Mouse (Mus musculus): Measurements from ENCODE around the gene Pecam1. TPM values are rescaled to one million over a fixed set of nuclear protein-coding genes. Genes with fewer than 3 reads are reported as not detected.

The Pecam1 gene
- total RNA-seq, 1 experiment = 83.9 TPM

DNA sequence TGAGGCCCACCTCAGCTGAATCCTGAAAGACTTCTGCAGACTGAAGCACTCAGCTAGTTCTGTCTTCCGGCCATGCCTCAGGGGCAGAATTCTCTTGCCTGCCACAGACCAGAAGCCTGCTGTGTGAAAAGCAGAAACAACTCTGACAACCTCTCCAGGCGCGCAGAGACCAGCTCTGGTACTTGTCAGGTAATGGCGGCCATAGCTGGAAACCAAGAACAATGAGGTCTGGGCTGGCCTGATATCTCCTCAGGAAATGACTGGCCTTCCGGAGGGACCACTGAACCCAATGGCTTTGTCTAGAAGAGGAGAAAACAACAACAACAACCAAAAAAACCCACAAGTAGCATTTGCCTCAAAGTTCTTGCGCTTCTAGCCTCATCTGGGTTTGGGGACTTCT lies 35.4 kb downstream of the Pecam1 start:
- no peak overlapping the region for H3K4me3 ChIP-seq (ENCODE audit: insufficient read depth in 1 of 2, low read depth in 1 of 2, low read length in 2 of 2, poor library complexity in 1 of 2, severe bottlenecking in 1 of 2)
- peak overlapping the region; percentile 58 for H3K27ac ChIP-seq (ENCODE audit: insufficient read depth, low read depth, low read length, poor library complexity, severe bottlenecking)

DNA sequence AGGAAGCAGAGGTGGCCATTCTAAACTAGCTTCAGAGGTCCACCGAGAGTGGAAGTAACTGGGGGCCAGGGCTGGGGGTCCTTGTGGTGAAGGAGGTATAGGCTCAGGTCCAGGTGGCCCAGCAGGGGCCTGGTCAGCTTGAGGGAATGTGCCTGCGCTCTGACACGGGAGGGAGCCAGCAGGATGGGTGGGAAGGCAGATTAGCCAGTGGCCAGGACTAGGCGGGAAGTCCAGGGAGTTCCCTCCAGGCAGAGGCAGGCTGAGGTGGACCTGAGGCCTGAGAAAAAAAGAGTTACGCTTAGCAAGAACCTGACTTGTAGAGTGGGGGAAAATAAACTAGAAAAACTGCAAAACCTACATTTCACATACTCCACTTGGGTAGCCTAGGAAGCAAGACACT lies 39.6 kb downstream of the Pecam1 start:
- no peak overlapping the region for H3K4me3 ChIP-seq (ENCODE audit: insufficient read depth in 1 of 2, low read depth in 1 of 2, low read length in 2 of 2, poor library complexity in 1 of 2, severe bottlenecking in 1 of 2)
- peaks cover 14 to 33% of the 10 kb centered on the region in 2 experiments for H3K4me1 ChIP-seq (ENCODE audit: control insufficient read depth in 2 of 2, insufficient read depth in 2 of 2, low read length in 2 of 2, poor library complexity in 1 of 2)
- DNase-seq (ENCODE audit: low read depth, low spot score) = no peak
- H3K27ac ChIP-seq (ENCODE audit: insufficient read depth, low read depth, low read length, poor library complexity, severe bottlenecking) = no peak overlapping the region
- in situ Hi-C loops (cut with MboI; ENCODE audit: low sequenced_read_pairs in 2 of 2, unreplicated experiment in 2 of 2) = no loop called here
- no peaks in the 10 kb centered on the region for H3K9me3 ChIP-seq (ENCODE audit: control insufficient read depth, insufficient read depth, low read depth, low read length)
- peak overlapping the region; percentile 13; the same call in 1 of the 2 replicates for H3K9ac ChIP-seq (ENCODE audit: insufficient read depth, low read depth, low read length, poor library complexity, severe bottlenecking)
- TF ChIP-seq MAFK (IDR thresholded peaks at IDR 0.05; ENCODE audit: insufficient read depth, low read depth, low read length) (no peak), CHD2 (IDR thresholded peaks at IDR 0.05; ENCODE audit: low read depth, low read length) (no peak), ZNF384 (IDR thresholded peaks at IDR 0.05; ENCODE audit: low read depth, low read length) (no peak), ZC3H11A (IDR thresholded peaks at IDR 0.05; ENCODE audit: borderline replicate concordance, low read depth, low read length) (no peak), HCFC1 (IDR thresholded peaks at IDR 0.05; ENCODE audit: borderline replicate concordance, insufficient read depth, low read length) (no peak)
- peaks cover 13% of the 10 kb centered on the region for H3K36me3 ChIP-seq (ENCODE audit: control insufficient read depth, insufficient read depth, low read length, poor library complexity, severe bottlenecking)

More for the DNA sequence above, 35.4 kb downstream of the Pecam1 start:
- no peak for TF ChIP-seq ZC3H11A (IDR thresholded peaks at IDR 0.05; ENCODE audit: borderline replicate concordance, low read depth, low read length)
- TF ChIP-seq MAFK (IDR thresholded peaks at IDR 0.05; ENCODE audit: insufficient read depth, low read depth, low read length) = no peak
- TF ChIP-seq CHD2 (IDR thresholded peaks at IDR 0.05; ENCODE audit: low read depth, low read length) = no peak
- TF ChIP-seq ZNF384 (IDR thresholded peaks at IDR 0.05; ENCODE audit: low read depth, low read length) = no peak
- no peak for TF ChIP-seq HCFC1 (IDR thresholded peaks at IDR 0.05; ENCODE audit: borderline replicate concordance, insufficient read depth, low read length)
- peaks cover 8% of the 10 kb centered on the region for H3K36me3 ChIP-seq (ENCODE audit: control insufficient read depth, insufficient read depth, low read length, poor library complexity, severe bottlenecking)
- no peaks in the 10 kb centered on the region for H3K9me3 ChIP-seq (ENCODE audit: control insufficient read depth, insufficient read depth, low read depth, low read length)
- peaks cover 1 to 15% of the 10 kb centered on the region in 2 experiments for H3K4me1 ChIP-seq (ENCODE audit: control insufficient read depth in 2 of 2, insufficient read depth in 2 of 2, low read length in 2 of 2, poor library complexity in 1 of 2)
- in situ Hi-C loops (cut with MboI; ENCODE audit: low sequenced_read_pairs in 2 of 2, unreplicated experiment in 2 of 2) = no loop called here
- DNase-seq (ENCODE audit: low read depth, low spot score) = no peak
- H3K9ac ChIP-seq (ENCODE audit: insufficient read depth, low read depth, low read length, poor library complexity, severe bottlenecking) = no peak overlapping the region

DNA sequence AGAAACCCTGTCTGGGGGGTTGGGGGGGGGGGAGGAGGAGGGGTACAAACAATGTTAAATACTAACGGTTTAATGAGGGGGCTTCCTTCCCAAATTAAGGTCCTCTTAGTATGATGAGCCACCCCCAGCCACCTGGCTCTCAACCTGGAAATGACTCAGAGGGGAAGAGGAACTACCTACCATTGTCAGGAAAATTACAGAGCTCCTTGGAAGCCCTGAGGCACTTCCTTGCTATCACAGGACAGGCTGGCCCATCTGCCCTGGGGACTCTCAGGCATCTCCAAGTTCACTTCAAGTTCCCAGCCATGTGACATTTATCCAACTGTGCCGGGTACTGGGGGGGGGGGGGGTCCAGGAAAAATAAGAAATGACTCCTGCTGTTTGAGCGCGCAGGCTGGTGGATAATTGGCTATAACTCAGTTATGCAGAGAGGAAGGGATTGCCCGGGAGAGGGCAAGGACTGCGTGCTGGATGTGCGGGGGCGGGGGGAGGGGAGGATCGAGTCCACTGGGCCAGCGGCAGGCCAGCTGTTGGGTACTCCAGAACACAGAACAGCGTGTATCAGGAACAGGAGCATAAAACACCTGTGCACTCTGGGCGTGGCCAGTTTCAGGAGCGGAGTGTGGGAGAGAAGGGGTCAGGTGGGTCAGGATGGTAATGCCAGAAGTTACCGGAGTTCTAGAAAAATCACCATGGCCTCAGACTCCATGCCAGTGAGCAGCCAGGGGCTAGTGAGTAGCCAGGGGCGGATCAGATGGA lies 41.0 kb downstream of the Pecam1 start:
- TF ChIP-seq HCFC1 (IDR thresholded peaks at IDR 0.05; ENCODE audit: borderline replicate concordance, insufficient read depth, low read length) = no peak
- no peak for TF ChIP-seq ZNF384 (IDR thresholded peaks at IDR 0.05; ENCODE audit: low read depth, low read length)
- TF ChIP-seq MAFK (IDR thresholded peaks at IDR 0.05; ENCODE audit: insufficient read depth, low read depth, low read length) = no peak
- TF ChIP-seq CHD2 (IDR thresholded peaks at IDR 0.05; ENCODE audit: low read depth, low read length) = no peak
- no peak for TF ChIP-seq ZC3H11A (IDR thresholded peaks at IDR 0.05; ENCODE audit: borderline replicate concordance, low read depth, low read length)
- Histone ChIP-seq H3K27ac (ENCODE audit: insufficient read depth, low read depth, low read length, poor library complexity, severe bottlenecking) (peak overlapping the region; percentile 29), H3K36me3 (ENCODE audit: control insufficient read depth, insufficient read depth, low read length, poor library complexity, severe bottlenecking) (peaks cover 13% of the 10 kb centered on the region), H3K9me3 (ENCODE audit: control insufficient read depth, insufficient read depth, low read depth, low read length) (no peaks in the 10 kb centered on the region), H3K4me3 (ENCODE audit: insufficient read depth in 1 of 2, low read depth in 1 of 2, low read length in 2 of 2, poor library complexity in 1 of 2, severe bottlenecking in 1 of 2) (no peak overlapping the region), H3K9ac (ENCODE audit: insufficient read depth, low read depth, low read length, poor library complexity, severe bottlenecking) (0 out of 2 replicates have a peak overlapping the region, but pooled peaks have one; percentile 7), H3K4me1 (ENCODE audit: control insufficient read depth in 2 of 2, insufficient read depth in 2 of 2, low read length in 2 of 2, poor library complexity in 1 of 2) (peaks cover 16 to 36% of the 10 kb centered on the region in 2 experiments)
- no peak for DNase-seq (ENCODE audit: low read depth, low spot score)
- in situ Hi-C loops (cut with MboI; ENCODE audit: low sequenced_read_pairs in 2 of 2, unreplicated experiment in 2 of 2) = no loop called here

DNA sequence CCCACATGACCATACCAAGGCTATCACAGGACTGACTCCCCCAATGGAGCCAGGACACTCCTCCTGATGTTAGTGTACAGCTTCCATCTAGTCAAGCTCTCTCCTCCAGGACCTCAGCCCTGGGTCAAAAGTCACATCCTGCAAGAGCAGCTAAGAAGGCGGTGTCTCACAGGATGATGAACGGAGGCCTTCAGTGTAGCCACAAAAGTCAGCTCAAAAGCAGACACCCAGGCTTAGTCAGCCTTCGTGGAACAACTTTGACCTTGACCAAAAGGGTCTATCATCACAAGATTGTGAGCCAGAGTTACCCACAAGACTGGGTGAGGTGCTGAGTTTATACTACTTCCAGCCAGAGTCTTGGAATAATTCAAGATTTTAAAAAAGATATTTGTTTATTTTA lies 42.6 kb downstream of the Pecam1 start:
- Histone ChIP-seq H3K4me3 (ENCODE audit: insufficient read depth in 1 of 2, low read depth in 1 of 2, low read length in 2 of 2, poor library complexity in 1 of 2, severe bottlenecking in 1 of 2) (no peak overlapping the region), H3K27ac (ENCODE audit: insufficient read depth, low read depth, low read length, poor library complexity, severe bottlenecking) (no peak overlapping the region; the same call in 1 of the 2 replicates), H3K4me1 (ENCODE audit: control insufficient read depth in 2 of 2, insufficient read depth in 2 of 2, low read length in 2 of 2, poor library complexity in 1 of 2) (peaks cover 16 to 38% of the 10 kb centered on the region in 2 experiments), H3K9ac (ENCODE audit: insufficient read depth, low read depth, low read length, poor library complexity, severe bottlenecking) (no peak overlapping the region), H3K36me3 (ENCODE audit: control insufficient read depth, insufficient read depth, low read length, poor library complexity, severe bottlenecking) (peaks cover 13% of the 10 kb centered on the region), H3K9me3 (ENCODE audit: control insufficient read depth, insufficient read depth, low read depth, low read length) (no peaks in the 10 kb centered on the region)
- TF ChIP-seq ZNF384 (IDR thresholded peaks at IDR 0.05; ENCODE audit: low read depth, low read length) (no peak), HCFC1 (IDR thresholded peaks at IDR 0.05; ENCODE audit: borderline replicate concordance, insufficient read depth, low read length) (no peak), CHD2 (IDR thresholded peaks at IDR 0.05; ENCODE audit: low read depth, low read length) (no peak), MAFK (IDR thresholded peaks at IDR 0.05; ENCODE audit: insufficient read depth, low read depth, low read length) (no peak), ZC3H11A (IDR thresholded peaks at IDR 0.05; ENCODE audit: borderline replicate concordance, low read depth, low read length) (no peak)
- DNase-seq (ENCODE audit: low read depth, low spot score) = no peak
- in situ Hi-C loops (cut with MboI; ENCODE audit: low sequenced_read_pairs in 2 of 2, unreplicated experiment in 2 of 2) = no loop called here
